Mouse (Mus musculus) layer of hippocampus, postnatal 10 days (tissue): ENCODE results near the gene Krt6b. TPM values are rescaled to one million over a fixed set of nuclear protein-coding genes. Genes with fewer than 3 reads are reported as not detected.
A peak's percentile ranks its signal among the peaks of the same experiment; 100 is the strongest.
"Not testable (repeated sequence)": the region's sequence is repeated elsewhere in the genome, so short reads cannot be mapped to it uniquely, and the experiment has no call there.

ENCODE experiments used
- DNase-seq, 2 experiments: peaks; one replicate each; pipeline ENCODE4 v3.0.0; 2021; ENCODE audit warnings: low spot score in 2 of 2
- long read RNA-seq: library from polyadenylated mRNA; stranded (forward); transcript quantifications from one replicate; pipeline ENCODE4 v2.0.0, GENCODE M21; 2023
- total RNA-seq, 2 experiments: library from RNA; stranded (reverse); gene quantifications; 2 replicates each; pipeline ENCODE4 v1.2.3; 2021

The Krt6b gene
- not detected for total RNA-seq
- long read RNA-seq = 0 reads

- no peak for DNase-seq
Observed at GRCm38 (mm10) chr15:101680187-101680586, at the start of gene Krt6b. Gene Krt6b, minus strand, starts transcription at chr15:101680287.

- DNase-seq = no peak
Observed at GRCm38 (mm10) chr15:101724686-101725085, 44.6 kb upstream of the Krt6b start.

- no peak for DNase-seq
Observed at GRCm38 (mm10) chr15:101715831-101716230, 35.7 kb upstream of the Krt6b start.

GRCm38 (mm10) chr15:101714356-101714755 lies 34.3 kb upstream of the Krt6b start:
- DNase-seq = no peak

- DNase-seq = no peak
Observed at GRCm38 (mm10) chr15:101713731-101714130, 33.6 kb upstream of the Krt6b start.

GRCm38 (mm10) chr15:101712720-101713119 lies 32.6 kb upstream of the Krt6b start, which contains the start of gene Krt5:
Gene Krt5, minus strand, starts transcription at chr15:101712898.
- DNase-seq = no peak

- no peak for DNase-seq
Observed at GRCm38 (mm10) chr15:101708683-101709082, 28.6 kb upstream of the Krt6b start.

- DNase-seq = no peak
Observed at GRCm38 (mm10) chr15:101707454-101707853, 27.4 kb upstream of the Krt6b start.

- no peak for DNase-seq
Observed at GRCm38 (mm10) chr15:101704066-101704465, 24.0 kb upstream of the Krt6b start.

- no peak for DNase-seq
Observed at GRCm38 (mm10) chr15:101702380-101702779, 22.3 kb upstream of the Krt6b start.

- DNase-seq = no peak
Observed at GRCm38 (mm10) chr15:101699866-101700265, 19.8 kb upstream of the Krt6b start.

GRCm38 (mm10) chr15:101699192-101699591 lies 19.1 kb upstream of the Krt6b start:
- no peak for DNase-seq

GRCm38 (mm10) chr15:101697326-101698188 lies 17.5 kb upstream of the Krt6b start:
- peak; percentile 35 for DNase-seq

- no peak for DNase-seq
Observed at GRCm38 (mm10) chr15:101694207-101694606, 14.1 kb upstream of the Krt6b start, which contains the start of gene Krt6a. Gene Krt6a, minus strand, starts transcription at chr15:101694307.

GRCm38 (mm10) chr15:101690460-101690859 lies 10.4 kb upstream of the Krt6b start:
- not testable (repeated sequence) for DNase-seq

- DNase-seq = no peak
Observed at GRCm38 (mm10) chr15:101688161-101688560, 8.1 kb upstream of the Krt6b start.

GRCm38 (mm10) chr15:101675978-101676377 lies 4.1 kb downstream of the Krt6b start:
- DNase-seq = no peak

- DNase-seq = no peak
Observed at GRCm38 (mm10) chr15:101652736-101653265, 27.3 kb downstream of the Krt6b start.

GRCm38 (mm10) chr15:101647280-101647679 lies 32.8 kb downstream of the Krt6b start, which contains the start of gene Gm5478:
Gene Gm5478, minus strand, starts transcription at chr15:101647380.
- DNase-seq = no peak

- no peak for DNase-seq
Observed at GRCm38 (mm10) chr15:101627884-101628283, 52.2 kb downstream of the Krt6b start, which contains the start of gene Gm5414. Gene Gm5414, minus strand, starts transcription at chr15:101628188.
